Mouse (Mus musculus): Measurements from ENCODE around the gene Phtf1. TPM values are rescaled to one million over a fixed set of nuclear protein-coding genes. Genes with fewer than 3 reads are reported as not detected.

Phtf1 gene
- polyA plus RNA-seq, 1 experiment from 2014 or later: 46.1 TPM

GRCm38 (mm10) chr3:104006896-104007466 is 39.1 kb downstream of the Phtf1 start:
- Histone ChIP-seq H3K9ac (ENCODE audit: low read length) (no peak overlapping the region), H3K4me3 (ENCODE audit: low read depth, low read length) (no peak overlapping the region), H3K4me1 (ENCODE audit: control insufficient read depth, insufficient read depth, low read length) (no peaks in the 10 kb centered on the region), H3K27ac (replicated peaks; ENCODE audit: low read depth, low read length) (no peak overlapping the region), H3K36me3 (ENCODE audit: control insufficient read depth, insufficient read depth, low read length) (peaks cover 6% of the 10 kb centered on the region), H3K4me2 (ENCODE audit: low read depth, severe bottlenecking) (no peak overlapping the region), H3K27me3 (ENCODE audit: control insufficient read depth, insufficient read depth, low read length) (no peaks in the 10 kb centered on the region), H3K9me3 (ENCODE audit: control insufficient read depth, low read length) (no peaks in the 10 kb centered on the region)
- 89% methylated on average over 8 of the region's 8 CpGs for WGBS
- no peak for ATAC-seq (ENCODE audit: insufficient number of reproducible peaks, low FRiP score, low TSS enrichment, low read depth)
- DNase-seq (ENCODE audit: low spot score): no peak

- no peak for DNase-seq (ENCODE audit: low spot score)
- Histone ChIP-seq H3K27ac (replicated peaks; ENCODE audit: low read depth, low read length) (no peak overlapping the region), H3K27me3 (ENCODE audit: control insufficient read depth, insufficient read depth, low read length) (no peaks in the 10 kb centered on the region), H3K4me3 (ENCODE audit: low read depth, low read length) (no peak overlapping the region), H3K4me1 (ENCODE audit: control insufficient read depth, insufficient read depth, low read length) (no peaks in the 10 kb centered on the region), H3K9ac (ENCODE audit: low read length) (no peak overlapping the region), H3K36me3 (ENCODE audit: control insufficient read depth, insufficient read depth, low read length) (peaks cover 6% of the 10 kb centered on the region), H3K4me2 (ENCODE audit: low read depth, severe bottlenecking) (no peak overlapping the region), H3K9me3 (ENCODE audit: control insufficient read depth, low read length) (no peaks in the 10 kb centered on the region)
- WGBS: 81% methylated on average over 8 of the region's 8 CpGs
- no peak for ATAC-seq (ENCODE audit: insufficient number of reproducible peaks, low FRiP score, low TSS enrichment, low read depth)
Observed at GRCm38 (mm10) chr3:104007479-104007878, 39.6 kb downstream of the Phtf1 start.

GRCm38 (mm10) chr3:104009924-104010662 is 42.2 kb downstream of the Phtf1 start:
- no peak overlapping the region for H3K9ac ChIP-seq (ENCODE audit: low read length)
- H3K4me2 ChIP-seq (ENCODE audit: low read depth, severe bottlenecking): no peak overlapping the region
- peaks cover 3% of the 10 kb centered on the region; the same call in 1 of the 2 replicates for H3K36me3 ChIP-seq (ENCODE audit: control insufficient read depth, insufficient read depth, low read length)
- WGBS: 88% methylated on average over 5 of the region's 5 CpGs
- no peaks in the 10 kb centered on the region for H3K27me3 ChIP-seq (ENCODE audit: control insufficient read depth, insufficient read depth, low read length)
- DNase-seq (ENCODE audit: low spot score) (no peak), ATAC-seq (ENCODE audit: insufficient number of reproducible peaks, low FRiP score, low TSS enrichment, low read depth) (no peak)
- no peaks in the 10 kb centered on the region for H3K4me1 ChIP-seq (ENCODE audit: control insufficient read depth, insufficient read depth, low read length)
- no peaks in the 10 kb centered on the region for H3K9me3 ChIP-seq (ENCODE audit: control insufficient read depth, low read length)
- H3K27ac ChIP-seq (replicated peaks; ENCODE audit: low read depth, low read length): no peak overlapping the region
- H3K4me3 ChIP-seq (ENCODE audit: low read depth, low read length): no peak overlapping the region

GRCm38 (mm10) chr3:104011972-104012371 is 44.1 kb downstream of the Phtf1 start:
- Histone ChIP-seq H3K9me3 (ENCODE audit: control insufficient read depth, low read length) (no peaks in the 10 kb centered on the region), H3K36me3 (ENCODE audit: control insufficient read depth, insufficient read depth, low read length) (peaks cover 3% of the 10 kb centered on the region; the same call in 1 of the 2 replicates), H3K9ac (ENCODE audit: low read length) (no peak overlapping the region), H3K27ac (replicated peaks; ENCODE audit: low read depth, low read length) (no peak overlapping the region), H3K4me3 (ENCODE audit: low read depth, low read length) (no peak overlapping the region), H3K4me1 (ENCODE audit: control insufficient read depth, insufficient read depth, low read length) (no peaks in the 10 kb centered on the region), H3K4me2 (ENCODE audit: low read depth, severe bottlenecking) (no peak overlapping the region), H3K27me3 (ENCODE audit: control insufficient read depth, insufficient read depth, low read length) (no peaks in the 10 kb centered on the region)
- 92% methylated on average over 2 of the region's 2 CpGs for WGBS
- DNase-seq (ENCODE audit: low spot score) (no peak), ATAC-seq (ENCODE audit: insufficient number of reproducible peaks, low FRiP score, low TSS enrichment, low read depth) (no peak)

GRCm38 (mm10) chr3:104017931-104018330 is 50.0 kb downstream of the Phtf1 start:
- Histone ChIP-seq H3K4me2 (ENCODE audit: low read depth, severe bottlenecking) (no peak overlapping the region), H3K4me3 (ENCODE audit: low read depth, low read length) (no peak overlapping the region), H3K36me3 (ENCODE audit: control insufficient read depth, insufficient read depth, low read length) (no peaks in the 10 kb centered on the region), H3K4me1 (ENCODE audit: control insufficient read depth, insufficient read depth, low read length) (no peaks in the 10 kb centered on the region), H3K9ac (ENCODE audit: low read length) (no peak overlapping the region), H3K9me3 (ENCODE audit: control insufficient read depth, low read length) (no peaks in the 10 kb centered on the region), H3K27me3 (ENCODE audit: control insufficient read depth, insufficient read depth, low read length) (no peaks in the 10 kb centered on the region), H3K27ac (replicated peaks; ENCODE audit: low read depth, low read length) (no peak overlapping the region)
- ATAC-seq (ENCODE audit: insufficient number of reproducible peaks, low FRiP score, low TSS enrichment, low read depth) (no peak), DNase-seq (ENCODE audit: low spot score) (no peak)
- WGBS: 92% methylated on average over 3 of the region's 3 CpGs

GRCm38 (mm10) chr3:104019453-104019852 is 51.5 kb downstream of the Phtf1 start:
- 76% methylated on average over 4 of the region's 4 CpGs for WGBS
- ATAC-seq (ENCODE audit: insufficient number of reproducible peaks, low FRiP score, low TSS enrichment, low read depth): no peak
- Histone ChIP-seq H3K27ac (replicated peaks; ENCODE audit: low read depth, low read length) (no peak overlapping the region), H3K27me3 (ENCODE audit: control insufficient read depth, insufficient read depth, low read length) (no peaks in the 10 kb centered on the region), H3K4me2 (ENCODE audit: low read depth, severe bottlenecking) (no peak overlapping the region), H3K4me3 (ENCODE audit: low read depth, low read length) (no peak overlapping the region), H3K36me3 (ENCODE audit: control insufficient read depth, insufficient read depth, low read length) (no peaks in the 10 kb centered on the region), H3K4me1 (ENCODE audit: control insufficient read depth, insufficient read depth, low read length) (no peaks in the 10 kb centered on the region), H3K9ac (ENCODE audit: low read length) (no peak overlapping the region), H3K9me3 (ENCODE audit: control insufficient read depth, low read length) (no peaks in the 10 kb centered on the region)
- no peak for DNase-seq (ENCODE audit: low spot score)

GRCm38 (mm10) chr3:104020101-104020500 is 52.2 kb downstream of the Phtf1 start:
- Histone ChIP-seq H3K27ac (replicated peaks; ENCODE audit: low read depth, low read length) (no peak overlapping the region), H3K4me1 (ENCODE audit: control insufficient read depth, insufficient read depth, low read length) (no peaks in the 10 kb centered on the region), H3K4me2 (ENCODE audit: low read depth, severe bottlenecking) (no peak overlapping the region), H3K27me3 (ENCODE audit: control insufficient read depth, insufficient read depth, low read length) (no peaks in the 10 kb centered on the region), H3K4me3 (ENCODE audit: low read depth, low read length) (no peak overlapping the region), H3K9me3 (ENCODE audit: control insufficient read depth, low read length) (no peaks in the 10 kb centered on the region), H3K36me3 (ENCODE audit: control insufficient read depth, insufficient read depth, low read length) (no peaks in the 10 kb centered on the region), H3K9ac (ENCODE audit: low read length) (no peak overlapping the region)
- 91% methylated on average over 12 of the region's 12 CpGs for WGBS
- ATAC-seq (ENCODE audit: insufficient number of reproducible peaks, low FRiP score, low TSS enrichment, low read depth) (no peak), DNase-seq (ENCODE audit: low spot score) (no peak)

GRCm38 (mm10) chr3:104026938-104027337 is 59.0 kb downstream of the Phtf1 start:
- WGBS: 77% methylated on average over 3 of the region's 3 CpGs
- H3K4me2 ChIP-seq (ENCODE audit: low read depth, severe bottlenecking): no peak overlapping the region
- H3K9me3 ChIP-seq (ENCODE audit: control insufficient read depth, low read length): no peaks in the 10 kb centered on the region
- no peak overlapping the region for H3K4me3 ChIP-seq (ENCODE audit: low read depth, low read length)
- no peak for ATAC-seq (ENCODE audit: insufficient number of reproducible peaks, low FRiP score, low TSS enrichment, low read depth)
- no peaks in the 10 kb centered on the region for H3K27me3 ChIP-seq (ENCODE audit: control insufficient read depth, insufficient read depth, low read length)
- H3K9ac ChIP-seq (ENCODE audit: low read length): no peak overlapping the region
- H3K4me1 ChIP-seq (ENCODE audit: control insufficient read depth, insufficient read depth, low read length): no peaks in the 10 kb centered on the region
- DNase-seq (ENCODE audit: low spot score): no peak
- H3K27ac ChIP-seq (replicated peaks; ENCODE audit: low read depth, low read length): no peak overlapping the region
- no peaks in the 10 kb centered on the region for H3K36me3 ChIP-seq (ENCODE audit: control insufficient read depth, insufficient read depth, low read length)

Measured in limb, embryonic 11.5 days (tissue).